Mouse (Mus musculus) v-Abl transformed pro-B cells (cell line): ENCODE measurements at regions not wholly inside any gene's neighbourhood (a gene's known extent, or its start where the extent isn't known, plus 50 kb on each side); places are given as distances from the start of the nearest gene placed in this dataset.

Source experiments
- in situ Hi-C, 2 experiments: fragments of 400-800 bp; cut with MboI; formaldehyde crosslinking; loops; one replicate each; pipeline ENCODE4 v1.15.1; 2025; ENCODE audit not compliant: unreplicated experiment in 2 of 2

- in situ Hi-C loops = no loop called here
These were observed 363.1 kb upstream of the Gm10131 start for GRCm38 (mm10) chr8:34474593-34474992.

DNA sequence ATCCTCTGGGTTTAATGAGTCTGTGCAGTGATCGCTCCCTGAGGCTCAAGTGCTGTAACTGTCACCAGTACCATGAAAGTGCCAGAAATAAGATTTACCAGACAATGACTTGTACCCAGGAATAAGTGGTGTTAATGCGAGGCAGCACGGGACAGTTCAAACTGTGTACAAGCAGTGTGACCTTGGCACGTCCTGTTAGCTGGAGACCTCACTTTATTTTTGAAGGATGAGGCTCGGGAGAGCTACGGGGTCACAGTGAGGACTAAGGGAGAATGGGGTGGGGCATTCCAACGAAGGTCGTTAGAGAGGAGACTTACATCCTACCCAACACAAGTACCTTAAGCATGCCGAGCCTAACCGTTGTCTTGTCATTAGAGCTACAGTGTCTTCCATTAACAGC lies 362.2 kb upstream of the Gm10131 start:
- in situ Hi-C loops = no loop called here

DNA sequence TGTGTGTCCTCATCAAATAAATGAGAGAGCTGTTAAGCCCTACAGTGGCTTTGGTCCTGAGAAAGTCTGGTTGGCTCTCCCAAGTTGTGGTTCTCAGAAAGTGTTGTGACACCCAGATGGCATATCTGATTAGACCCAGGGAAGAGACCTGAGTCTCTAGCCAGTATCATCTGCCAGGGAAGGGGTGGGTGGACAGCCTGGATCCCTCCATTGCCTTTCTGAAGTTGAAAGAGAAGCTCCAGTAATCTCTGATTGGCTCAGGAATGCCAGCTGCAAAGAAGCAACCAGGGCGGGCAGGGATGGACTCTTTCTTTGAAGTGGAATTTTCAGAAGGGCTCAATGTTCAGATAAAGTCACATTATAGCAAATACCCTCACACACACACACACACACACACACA lies 361.8 kb upstream of the Gm10131 start:
- in situ Hi-C loops = no loop called here

GRCm38 (mm10) chr8:34472846-34473245 lies 361.3 kb upstream of the Gm10131 start:
- in situ Hi-C loops = no loop called here

- in situ Hi-C loops = no loop called here
These were observed 360.9 kb upstream of the Gm10131 start for GRCm38 (mm10) chr8:34472434-34472833.

- in situ Hi-C loops = no loop called here
These were observed 357.6 kb upstream of the Gm10131 start for GRCm38 (mm10) chr8:34469091-34469490.

DNA sequence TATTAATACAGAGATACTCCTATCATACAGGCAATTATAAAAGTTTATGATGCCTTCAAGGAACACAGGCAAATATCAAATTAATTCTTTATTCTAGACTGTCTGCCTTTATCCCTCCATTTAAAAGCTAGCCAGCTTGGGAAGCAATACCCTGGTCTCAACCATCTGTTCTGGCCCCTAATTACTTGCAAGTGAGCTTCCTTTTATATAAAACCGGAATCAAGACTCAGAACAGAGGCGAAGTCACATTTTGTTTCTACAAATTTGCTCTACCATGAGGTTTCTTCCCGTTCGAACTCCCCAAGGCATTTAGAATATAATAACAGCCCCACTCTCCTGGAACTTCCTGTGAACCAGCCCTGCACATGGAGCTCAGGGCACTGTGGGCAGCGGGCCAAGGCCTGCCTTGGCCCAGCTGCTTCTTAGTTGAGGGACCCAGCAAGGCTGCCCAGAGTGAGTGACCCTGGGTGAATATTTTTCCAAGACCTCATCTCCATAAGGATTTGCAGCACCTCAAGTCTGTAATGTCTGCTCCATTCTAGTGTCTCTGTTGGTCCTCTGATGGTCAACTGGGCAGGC lies 355.3 kb upstream of the Gm10131 start:
- in situ Hi-C loops = no loop called here

- in situ Hi-C loops = no loop called here
These were observed 353.9 kb upstream of the Gm10131 start for GRCm38 (mm10) chr8:34465398-34465797.

DNA sequence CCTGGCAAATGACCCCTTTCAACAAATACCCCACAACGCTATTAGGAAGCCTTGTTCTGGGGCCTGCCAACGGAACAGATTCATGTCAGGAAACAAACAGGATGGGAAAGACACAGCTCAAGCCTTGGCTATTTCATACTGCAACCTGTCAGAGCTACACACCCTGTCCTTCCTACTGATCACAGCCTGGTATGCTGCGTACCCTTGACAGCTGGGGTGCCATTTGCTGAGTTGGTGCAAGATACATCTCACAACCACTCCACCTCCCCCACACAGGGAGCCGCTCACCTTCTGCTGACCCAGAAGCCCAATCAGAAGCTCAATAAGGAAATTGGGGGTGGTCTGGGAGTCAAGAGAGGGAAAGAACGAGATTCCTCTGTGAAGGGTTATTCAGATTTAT lies 350.7 kb upstream of the Gm10131 start:
- in situ Hi-C loops = no loop called here

- in situ Hi-C loops = no loop called here
These were observed 346.8 kb upstream of the Gm10131 start for GRCm38 (mm10) chr8:34458300-34458699.

DNA sequence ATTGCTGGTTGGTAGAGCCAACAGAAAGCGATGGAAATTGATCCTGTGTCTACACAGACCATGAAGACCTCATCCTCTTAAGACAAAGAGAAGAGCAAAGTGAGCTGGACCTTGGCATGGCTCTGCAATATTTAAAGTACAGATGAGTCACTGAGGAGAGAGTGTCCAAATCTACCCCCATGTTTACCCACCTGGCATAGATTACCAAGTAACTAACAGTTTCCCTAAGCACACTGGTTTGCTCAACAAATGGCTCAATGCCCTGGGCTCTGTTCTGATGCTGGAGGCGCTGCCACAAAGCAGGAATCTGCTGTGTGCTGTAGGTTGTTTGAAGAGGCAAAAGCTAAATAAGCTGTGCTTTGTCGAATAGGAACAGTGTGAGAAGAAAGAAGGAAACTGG lies 345.0 kb upstream of the Gm10131 start:
- in situ Hi-C loops = no loop called here

- in situ Hi-C loops = no loop called here
These were observed 343.8 kb upstream of the Gm10131 start for GRCm38 (mm10) chr8:34455376-34455775.

DNA sequence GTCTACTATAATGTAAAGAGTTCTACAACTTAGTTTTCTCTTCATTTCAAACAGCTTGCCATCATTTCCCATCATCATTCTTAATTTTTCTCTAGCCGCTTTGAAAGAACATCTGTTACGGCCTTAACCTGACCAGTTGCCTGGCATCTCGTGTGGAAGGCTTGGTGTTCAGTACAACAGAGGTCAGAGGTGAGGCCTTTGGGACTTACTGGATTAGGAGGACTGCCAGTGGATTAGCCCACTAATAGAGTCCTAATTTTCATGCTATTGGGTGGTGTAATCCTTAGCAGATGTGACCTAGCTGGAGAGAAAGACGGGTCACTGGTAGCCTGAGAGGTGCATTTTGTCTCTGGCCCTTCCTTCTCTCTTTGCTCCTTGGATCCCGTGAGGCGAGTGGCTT lies 341.3 kb upstream of the Gm10131 start:
- in situ Hi-C loops = no loop called here

GRCm38 (mm10) chr8:34451211-34452000 lies 339.9 kb upstream of the Gm10131 start:
- in situ Hi-C loops = no loop called here

DNA sequence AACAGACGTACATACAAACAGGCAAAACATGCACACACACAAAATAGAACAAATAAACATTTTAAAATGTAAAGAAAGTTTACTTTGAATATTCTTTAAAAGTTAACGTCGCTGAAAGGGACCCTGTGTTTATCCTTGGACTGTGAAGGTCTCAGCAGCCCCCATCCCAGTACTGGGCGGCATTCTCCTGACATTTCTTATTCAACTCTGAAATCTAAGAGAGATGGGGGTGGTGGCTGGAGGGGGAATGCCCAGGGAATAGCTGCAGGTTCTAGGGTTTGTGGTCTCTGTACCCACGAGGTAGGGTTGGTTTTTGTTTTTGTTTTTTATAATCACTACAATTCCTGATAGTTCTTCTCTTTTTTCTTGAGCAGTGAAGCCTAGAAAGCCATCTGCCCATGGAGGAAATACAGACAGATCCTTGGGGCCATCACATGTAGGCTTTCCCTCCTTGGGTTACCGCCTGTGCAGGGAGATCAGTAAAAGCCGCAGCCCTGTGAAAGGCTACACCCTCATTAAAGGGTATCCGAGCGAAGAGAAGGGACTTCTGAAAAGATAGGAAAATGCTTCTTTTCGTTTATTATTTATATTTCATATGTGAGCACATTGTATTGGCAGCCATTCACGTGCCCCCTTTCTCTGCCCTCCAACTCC lies 338.0 kb upstream of the Gm10131 start:
- in situ Hi-C loops = no loop called here

DNA sequence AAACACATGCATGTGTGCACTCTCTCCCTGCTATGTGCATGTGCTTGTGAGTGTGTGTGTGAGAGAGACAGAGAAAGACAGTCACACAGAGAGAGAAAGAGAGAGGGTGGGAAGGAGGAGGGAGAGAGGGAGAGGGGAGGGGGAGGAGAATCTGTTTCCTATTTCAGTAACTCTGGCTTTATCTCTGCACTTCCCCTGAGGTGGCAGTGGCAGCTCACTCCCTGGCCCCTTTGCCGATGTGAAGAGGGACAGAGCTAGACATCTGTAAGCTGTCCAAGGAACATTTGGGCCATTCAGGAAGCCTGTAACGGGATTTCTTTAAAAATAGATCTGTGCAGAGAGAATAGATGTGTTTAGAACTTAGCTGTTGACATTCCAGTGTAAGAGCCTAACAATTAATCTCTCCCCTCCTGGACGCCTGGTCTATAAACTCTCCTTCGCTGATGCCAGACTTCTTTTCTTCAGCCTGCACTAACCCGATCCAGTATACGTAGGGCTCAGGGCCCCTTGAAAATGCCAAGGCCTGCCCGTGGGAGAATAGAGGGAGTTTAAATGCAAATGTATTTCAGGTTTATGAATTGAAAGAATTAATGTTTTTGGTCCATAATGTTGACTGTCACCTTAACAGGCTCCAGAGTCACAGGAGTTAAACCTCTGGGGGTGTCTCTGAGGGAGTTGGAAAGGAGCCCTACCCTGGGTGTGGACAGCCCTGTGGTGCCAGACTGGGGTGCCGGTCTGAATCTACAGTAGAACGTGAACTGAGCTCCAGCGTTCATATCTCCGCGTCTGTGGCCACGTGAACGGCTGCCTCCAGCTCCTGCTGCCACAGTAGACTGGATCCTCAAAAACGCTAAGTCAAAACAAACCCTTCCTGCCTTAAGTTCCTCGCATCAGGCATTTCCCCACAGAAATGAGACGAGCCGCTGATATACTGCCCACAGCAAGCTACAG lies 336.6 kb upstream of the Gm10131 start:
- in situ Hi-C loops = no loop called here

DNA sequence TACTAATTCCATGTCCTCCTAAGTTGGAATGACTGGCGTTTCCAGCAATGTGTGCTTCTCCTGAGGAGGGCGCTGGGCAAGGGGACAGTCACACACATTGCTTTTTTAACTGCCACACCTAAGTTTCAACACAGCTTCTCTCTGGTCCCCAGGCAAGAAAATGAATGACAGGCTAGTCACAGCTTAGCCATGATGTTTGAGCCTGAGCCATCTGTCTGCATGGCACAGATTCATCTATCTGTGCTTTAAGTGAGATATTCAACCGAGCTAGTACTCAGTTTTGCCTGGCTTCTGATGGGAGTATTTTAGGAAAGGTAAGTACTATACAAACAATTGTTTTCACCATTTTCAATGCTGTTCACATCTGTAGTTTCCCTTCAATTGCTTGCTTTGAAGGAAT lies 331.2 kb upstream of the Gm10131 start:
- in situ Hi-C loops = no loop called here

DNA sequence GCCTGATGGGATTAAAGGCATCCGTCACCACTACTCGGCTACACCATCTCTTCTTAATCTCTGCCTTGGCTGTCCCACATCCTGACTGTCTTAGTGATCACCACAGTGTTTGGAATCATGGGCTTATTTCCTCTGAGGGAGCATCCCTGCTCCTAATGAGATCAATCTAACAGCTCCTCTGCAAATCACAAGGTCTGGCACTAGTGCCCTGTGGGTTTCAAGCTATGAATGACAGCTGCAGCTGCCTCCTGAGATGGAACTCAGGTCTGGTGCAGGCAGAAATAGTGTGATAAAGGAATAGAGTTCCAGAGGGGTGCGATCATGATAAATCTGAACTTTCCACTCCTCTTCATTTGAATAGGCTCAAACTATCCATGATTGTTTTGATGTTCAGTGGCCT lies 330.2 kb upstream of the Gm10131 start:
- in situ Hi-C loops = no loop called here

DNA sequence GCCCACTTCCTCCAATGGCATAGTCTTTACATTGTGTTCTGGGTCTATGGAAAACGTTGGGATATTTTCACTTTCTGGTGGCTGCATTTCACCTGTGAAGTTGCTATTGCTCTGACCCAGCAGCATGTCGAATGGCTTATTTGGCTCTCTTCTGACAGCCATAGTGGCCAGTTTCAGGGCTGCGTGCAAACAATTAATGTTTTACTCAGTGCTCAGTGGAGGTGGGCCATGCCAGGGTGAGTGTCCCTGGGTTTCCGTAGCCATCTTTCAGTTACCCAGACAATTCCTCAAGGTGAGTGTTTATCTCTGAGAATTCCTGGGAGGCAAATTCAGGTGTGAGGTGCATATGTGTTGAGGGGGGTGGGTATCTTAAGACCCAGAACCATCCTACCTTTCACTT lies 329.2 kb upstream of the Gm10131 start:
- in situ Hi-C loops = no loop called here

DNA sequence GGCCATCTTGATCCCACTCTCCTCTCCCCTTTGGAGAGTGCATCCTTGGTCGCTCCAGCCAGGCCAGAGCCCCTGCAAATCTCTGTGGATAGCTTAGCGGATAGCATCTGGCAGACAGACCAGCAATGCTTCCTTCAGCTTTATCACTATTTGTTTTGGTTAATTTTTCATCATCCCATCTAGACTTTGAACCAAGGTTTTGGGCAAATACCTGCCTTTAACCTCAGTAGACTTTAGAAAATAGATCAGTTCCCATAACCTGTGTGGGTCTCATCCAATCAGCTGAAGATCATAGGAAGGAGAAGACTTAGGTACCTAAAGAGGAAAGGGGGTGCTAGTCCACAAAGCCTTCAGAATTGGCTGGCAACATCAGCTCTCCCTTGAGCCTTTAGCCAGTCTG lies 327.2 kb upstream of the Gm10131 start:
- in situ Hi-C loops = no loop called here

DNA sequence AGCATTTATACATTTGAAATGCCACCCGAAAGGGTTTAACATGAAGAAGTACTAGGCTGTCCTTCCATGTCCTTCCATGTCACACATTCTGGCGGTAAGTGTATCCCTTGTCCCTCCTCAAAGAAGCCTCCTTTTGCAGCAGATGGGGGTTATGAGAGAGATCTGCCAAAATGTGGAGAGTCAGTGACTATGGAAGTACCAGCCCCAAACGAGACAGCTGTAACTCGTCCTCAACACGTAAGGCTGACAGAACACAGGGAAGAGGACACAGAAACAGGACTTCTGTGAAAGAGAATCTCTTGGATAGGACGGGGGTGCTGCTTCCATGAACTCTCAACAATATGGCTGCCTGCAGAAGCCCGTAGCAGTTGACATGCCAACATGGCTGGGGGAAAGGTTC lies 320.4 kb upstream of the Gm10131 start:
- in situ Hi-C loops = no loop called here
